Mouse (Mus musculus) midbrain, embryonic 12.5 days (tissue): Measurements from ENCODE around the gene Cacna1s. TPM values are rescaled to one million over a fixed set of nuclear protein-coding genes. Genes with fewer than 3 reads are reported as not detected.

Experiments
- ATAC-seq: fragments of 200-750 bp; cut with Nextera tagmentation; 2 replicates; pipeline ENCODE4 v1.8.0; 2017; ENCODE audit warnings: low read depth, moderate TSS enrichment, moderate library complexity; ENCODE audit not compliant: low FRiP score
- H3K27ac ChIP-seq: fragments of 300-500 bp; sonication (generic); replicated peaks from 2 replicates; pipeline ENCODE4 v1.5.1; 2016; ENCODE audit warnings: mild to moderate bottlenecking
- H3K27me3 ChIP-seq: fragments of 300-500 bp; sonication (generic); 2 replicates; pipeline ENCODE4 v1.6.1; 2016; ENCODE audit warnings: mild to moderate bottlenecking
- H3K36me3 ChIP-seq: fragments of 300-500 bp; sonication (generic); 2 replicates; pipeline ENCODE4 v1.6.1; 2016
- H3K4me1 ChIP-seq: fragments of 300-500 bp; sonication (generic); 2 replicates; pipeline ENCODE4 v1.6.1; 2016
- H3K4me2 ChIP-seq: fragments of 300-500 bp; sonication (generic); replicated peaks from 2 replicates; pipeline ENCODE4 v1.6.1; 2016; ENCODE audit warnings: mild to moderate bottlenecking, moderate library complexity
- H3K4me3 ChIP-seq: fragments of 300-500 bp; sonication (generic); 2 replicates; pipeline ENCODE4 v1.5.1; 2016; ENCODE audit warnings: mild to moderate bottlenecking
- H3K9ac ChIP-seq: fragments of 300-500 bp; sonication (generic); replicated peaks from 2 replicates; pipeline ENCODE4 v1.6.1; 2016; ENCODE audit warnings: mild to moderate bottlenecking, moderate library complexity
- H3K9me3 ChIP-seq: fragments of 300-500 bp; sonication (generic); 2 replicates; pipeline ENCODE4 v1.6.1; 2016; ENCODE audit warnings: mild to moderate bottlenecking
- WGBS: fragments of 180-500 bp; shearing (Covaris S2); methylation state at CpG from one replicate; pipeline ENCODE4 v1.1.7; 2016; 5-methylcytosine and 5-hydroxymethylcytosine counted together
- polyA plus RNA-seq: library from polyadenylated mRNA; unstranded; fragments of >200 nt; fragmentation: Nextera tagmentation; extraction: Ambion mirVana; gene quantifications from 2 replicates; pipeline ENCODE4 v1.2.1, GENCODE M21; 2016

Cacna1s gene
- polyA plus RNA-seq, 1 experiment from 2014 or later, result 0.26 TPM

DNA sequence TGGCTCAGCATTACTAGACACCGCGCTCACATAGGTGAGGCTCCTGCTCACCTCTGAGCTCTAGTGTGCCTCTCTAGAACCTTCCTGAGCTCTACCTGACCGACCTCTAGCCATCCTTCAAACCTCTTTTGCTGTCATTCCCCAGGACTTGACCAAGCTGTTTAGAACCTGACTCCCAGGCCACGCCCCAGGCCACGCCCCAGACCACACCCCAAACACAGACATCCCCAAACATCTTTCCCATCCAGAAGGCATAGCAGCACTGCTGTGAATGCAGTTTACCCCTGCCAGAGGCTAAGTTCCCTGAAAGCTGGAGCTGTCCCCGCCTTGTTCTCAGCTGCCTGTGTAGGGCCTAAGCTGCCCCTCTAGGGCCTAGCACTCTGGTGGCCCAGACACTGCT is 68.2 kb downstream of the Cacna1s start:
- peaks cover 13% of the 10 kb centered on the region for H3K4me1 ChIP-seq
- WGBS, result 52% methylated on average over 6 of the region's 6 CpGs
- no peaks in the 10 kb centered on the region for H3K27me3 ChIP-seq
- H3K9ac ChIP-seq, result no peak overlapping the region
- no peak for ATAC-seq
- H3K9me3 ChIP-seq, result no peaks in the 10 kb centered on the region
- no peaks in the 10 kb centered on the region for H3K36me3 ChIP-seq
- H3K4me2 ChIP-seq, result no peak overlapping the region
- no peak overlapping the region for H3K27ac ChIP-seq
- no peak overlapping the region for H3K4me3 ChIP-seq

DNA sequence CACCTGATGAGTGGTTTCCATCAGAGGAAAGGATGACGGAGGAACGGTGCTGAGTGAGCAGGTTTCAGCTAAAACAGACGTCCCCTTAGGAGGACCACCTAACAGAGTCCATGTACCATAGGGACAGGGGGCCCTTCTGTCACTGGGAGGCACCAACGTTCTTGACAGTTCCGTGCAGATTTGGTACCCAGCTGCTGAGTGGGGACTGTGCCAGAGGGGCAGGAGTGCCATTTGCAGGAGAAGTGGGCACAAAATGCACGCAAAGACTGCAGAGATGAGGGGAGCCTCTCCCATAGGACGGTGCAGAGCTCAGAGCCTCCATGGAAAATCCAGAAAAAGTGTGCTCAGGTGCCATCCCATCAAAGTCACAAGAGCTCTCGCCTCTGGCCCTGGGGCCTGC is 69.5 kb downstream of the Cacna1s start:
- Histone ChIP-seq H3K36me3 (no peaks in the 10 kb centered on the region), H3K27me3 (no peaks in the 10 kb centered on the region), H3K9me3 (no peaks in the 10 kb centered on the region), H3K4me3 (no peak overlapping the region), H3K4me1 (peaks cover 13% of the 10 kb centered on the region), H3K4me2 (no peak overlapping the region), H3K9ac (no peak overlapping the region), H3K27ac (no peak overlapping the region)
- no peak for ATAC-seq
- 86% methylated on average over 8 of the region's 8 CpGs for WGBS

DNA sequence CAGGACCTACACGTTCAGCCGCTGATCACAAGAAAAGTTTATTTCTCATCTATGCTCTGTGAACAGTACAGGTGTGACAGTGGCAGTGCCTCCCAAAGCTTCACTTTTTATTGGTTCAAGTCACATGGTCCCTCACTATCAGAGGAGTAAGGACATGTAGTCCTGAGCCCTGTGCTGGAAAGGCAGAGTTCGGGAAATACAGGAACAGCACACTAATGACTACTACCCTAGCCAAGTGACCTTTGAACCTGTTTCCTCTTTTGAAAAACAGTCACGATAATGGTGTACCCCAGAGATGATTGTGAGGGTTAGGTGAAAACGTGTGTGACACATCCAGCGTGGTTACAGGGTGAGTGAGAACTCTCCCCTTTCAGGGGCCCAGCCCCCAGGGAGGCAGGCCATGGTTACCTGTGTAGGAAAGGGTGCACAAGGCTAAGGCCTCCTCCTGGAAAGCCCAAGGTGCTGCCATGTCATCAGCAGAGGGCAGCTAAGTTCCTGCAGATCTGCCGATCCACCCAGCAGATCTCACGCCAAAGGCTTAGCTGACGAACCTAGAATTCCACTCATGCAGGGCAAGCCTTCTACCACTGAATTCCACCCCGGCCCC is 73.7 kb downstream of the Cacna1s start:
- H3K9me3 ChIP-seq, result no peaks in the 10 kb centered on the region
- peaks cover 18% of the 10 kb centered on the region for H3K4me1 ChIP-seq
- no peak overlapping the region for H3K4me2 ChIP-seq
- H3K27ac ChIP-seq, result no peak overlapping the region
- WGBS, result 88% methylated on average over 10 of the region's 10 CpGs
- H3K9ac ChIP-seq, result no peak overlapping the region
- no peaks in the 10 kb centered on the region for H3K36me3 ChIP-seq
- no peak for ATAC-seq
- H3K4me3 ChIP-seq, result no peak overlapping the region
- H3K27me3 ChIP-seq, result peaks cover 14% of the 10 kb centered on the region

DNA sequence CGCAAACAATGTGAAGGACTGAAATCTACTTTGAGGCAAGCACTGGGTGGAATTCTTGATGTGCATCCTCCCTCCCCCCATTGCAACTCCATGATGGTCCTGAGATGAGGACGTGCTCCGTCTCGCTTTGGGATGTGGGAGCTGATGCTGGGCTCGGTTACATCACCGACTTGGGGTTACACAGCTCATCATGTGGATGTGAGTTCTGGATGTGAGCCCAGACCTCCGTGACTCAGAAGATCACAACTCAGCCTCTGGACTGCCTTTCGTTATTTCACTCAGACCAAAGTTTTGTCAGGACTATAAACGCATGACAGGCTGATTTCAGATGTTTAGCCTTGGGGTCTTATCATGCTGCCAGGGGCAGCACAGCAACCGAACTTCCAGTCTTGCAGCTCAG is 74.3 kb downstream of the Cacna1s start:
- Histone ChIP-seq H3K27me3 (peaks cover 14% of the 10 kb centered on the region), H3K27ac (no peak overlapping the region), H3K9me3 (no peaks in the 10 kb centered on the region), H3K4me2 (no peak overlapping the region), H3K36me3 (no peaks in the 10 kb centered on the region), H3K9ac (no peak overlapping the region), H3K4me1 (peaks cover 20% of the 10 kb centered on the region), H3K4me3 (no peak overlapping the region)
- no peak for ATAC-seq
- 85% methylated on average over 10 of the region's 10 CpGs for WGBS

DNA sequence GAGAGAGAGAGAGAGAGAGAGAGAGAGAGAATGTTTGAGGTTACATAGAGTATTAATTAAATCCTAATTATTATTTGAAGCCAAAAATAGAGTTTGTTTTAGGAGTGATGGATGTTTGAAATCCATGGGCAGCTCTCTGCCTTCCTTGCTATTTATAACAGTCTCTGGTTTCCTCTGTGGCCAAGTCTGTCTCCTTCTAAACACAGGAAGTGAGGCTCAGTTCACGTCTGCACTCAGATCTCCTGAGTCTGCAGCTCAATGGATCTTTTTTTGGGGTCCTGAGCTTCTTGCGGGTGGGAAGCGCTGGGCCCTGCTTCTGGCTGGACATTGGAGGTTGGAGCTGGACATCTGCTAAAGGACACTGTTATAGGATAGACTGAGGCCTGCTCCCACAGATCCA is 75.3 kb downstream of the Cacna1s start:
- 73% methylated on average over 3 of the region's 3 CpGs for WGBS
- no peaks in the 10 kb centered on the region for H3K9me3 ChIP-seq
- H3K9ac ChIP-seq, result no peak overlapping the region
- H3K4me3 ChIP-seq, result no peak overlapping the region
- H3K36me3 ChIP-seq, result no peaks in the 10 kb centered on the region
- H3K27ac ChIP-seq, result no peak overlapping the region
- peaks cover 29% of the 10 kb centered on the region for H3K4me1 ChIP-seq
- ATAC-seq, result no peak
- H3K27me3 ChIP-seq, result peaks cover 20% of the 10 kb centered on the region
- no peak overlapping the region for H3K4me2 ChIP-seq

DNA sequence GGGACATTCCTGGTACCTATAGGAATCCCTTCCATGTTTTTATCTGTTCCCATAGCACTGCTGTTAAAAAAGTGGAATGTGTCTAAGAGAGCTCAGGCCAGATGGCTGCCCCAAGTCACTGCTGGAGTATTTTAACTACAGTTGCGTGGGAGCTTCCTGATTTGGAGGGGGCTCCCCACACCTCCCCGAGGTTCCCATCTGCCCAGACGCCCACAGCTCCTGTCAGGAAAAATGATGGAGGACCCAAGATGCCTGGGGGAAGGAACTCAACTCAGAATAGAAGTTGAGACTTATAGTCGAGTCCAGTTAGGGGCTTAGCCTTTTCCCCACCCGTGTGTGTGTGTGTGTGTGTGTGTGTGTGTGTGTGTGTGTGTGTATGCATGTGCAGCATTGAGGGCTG is 75.9 kb downstream of the Cacna1s start:
- Histone ChIP-seq H3K9ac (no peak overlapping the region), H3K27me3 (peaks cover 26% of the 10 kb centered on the region), H3K4me1 (peaks cover 34% of the 10 kb centered on the region), H3K36me3 (no peaks in the 10 kb centered on the region), H3K4me2 (no peak overlapping the region), H3K9me3 (no peaks in the 10 kb centered on the region), H3K4me3 (no peak overlapping the region), H3K27ac (no peak overlapping the region)
- 67% methylated on average over 5 of the region's 5 CpGs for WGBS
- no peak for ATAC-seq

DNA sequence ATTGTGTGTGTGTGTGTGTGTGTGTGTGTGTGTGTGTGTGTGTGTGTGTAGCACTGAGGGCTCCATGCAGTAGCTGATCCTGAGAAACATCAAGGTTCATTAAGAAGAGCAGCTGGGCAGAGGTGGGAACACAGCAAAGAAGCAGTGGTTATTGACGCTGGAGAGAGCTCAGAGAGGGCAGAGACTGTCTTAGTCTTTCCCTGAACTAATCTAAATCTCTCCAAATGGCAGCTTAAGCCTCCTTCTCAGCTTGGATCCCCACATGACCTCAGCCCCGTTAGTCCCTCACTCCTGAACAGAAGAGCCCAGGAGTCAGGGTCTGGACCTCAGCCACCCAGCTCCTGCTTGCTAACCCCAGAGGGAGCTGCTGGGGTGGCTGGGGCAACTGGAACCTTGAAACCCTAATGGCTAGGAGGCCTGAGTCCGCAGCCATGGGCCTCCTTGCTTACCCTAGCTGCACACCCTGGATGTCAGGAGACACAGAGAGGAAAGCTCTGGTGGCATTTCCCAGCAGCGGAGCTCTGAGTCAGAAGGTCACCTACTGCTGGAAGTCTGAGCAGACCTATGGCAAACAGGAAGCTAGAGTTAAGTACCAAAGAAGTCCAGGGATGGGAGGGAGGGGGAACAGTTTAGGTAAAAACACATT is 76.5 kb downstream of the Cacna1s start:
- ATAC-seq, result no peak
- Histone ChIP-seq H3K36me3 (no peaks in the 10 kb centered on the region), H3K4me2 (no peak overlapping the region), H3K27ac (no peak overlapping the region), H3K9me3 (no peaks in the 10 kb centered on the region), H3K9ac (no peak overlapping the region), H3K27me3 (peaks cover 32% of the 10 kb centered on the region), H3K4me3 (no peak overlapping the region), H3K4me1 (peaks cover 41% of the 10 kb centered on the region)
- 43% methylated on average over 4 of the region's 4 CpGs for WGBS

DNA sequence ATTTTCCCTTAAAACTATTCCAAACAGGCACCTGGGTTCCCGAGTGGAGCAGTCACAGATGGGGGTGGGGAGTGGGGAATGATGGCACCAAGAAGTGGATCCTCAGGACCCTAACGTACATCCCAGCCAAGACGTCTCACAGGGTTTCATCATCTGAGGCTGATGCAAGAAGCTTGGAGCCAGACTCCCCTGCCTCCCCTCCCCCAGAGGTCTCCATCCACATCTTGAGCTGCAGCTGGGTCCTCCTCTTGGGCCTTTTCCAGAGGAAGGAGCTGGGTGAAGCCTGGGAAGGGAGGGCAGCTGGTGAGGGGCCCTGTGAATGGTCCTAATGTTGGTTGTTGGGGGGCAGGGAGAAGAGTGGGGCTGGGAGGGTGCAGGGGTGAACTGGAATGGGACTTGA is 77.6 kb downstream of the Cacna1s start:
- no peaks in the 10 kb centered on the region for H3K36me3 ChIP-seq
- no peak for ATAC-seq
- peaks cover 51% of the 10 kb centered on the region for H3K4me1 ChIP-seq
- peaks cover 35% of the 10 kb centered on the region for H3K27me3 ChIP-seq
- no peaks in the 10 kb centered on the region for H3K9me3 ChIP-seq
- peak overlapping the region; percentile 88; the same call in 1 of the 2 replicates for H3K4me3 ChIP-seq
- 60% methylated on average over 3 of the region's 3 CpGs for WGBS
- H3K27ac ChIP-seq, result no peak overlapping the region
- peak overlapping the region; percentile 84 for H3K4me2 ChIP-seq
- no peak overlapping the region for H3K9ac ChIP-seq

DNA sequence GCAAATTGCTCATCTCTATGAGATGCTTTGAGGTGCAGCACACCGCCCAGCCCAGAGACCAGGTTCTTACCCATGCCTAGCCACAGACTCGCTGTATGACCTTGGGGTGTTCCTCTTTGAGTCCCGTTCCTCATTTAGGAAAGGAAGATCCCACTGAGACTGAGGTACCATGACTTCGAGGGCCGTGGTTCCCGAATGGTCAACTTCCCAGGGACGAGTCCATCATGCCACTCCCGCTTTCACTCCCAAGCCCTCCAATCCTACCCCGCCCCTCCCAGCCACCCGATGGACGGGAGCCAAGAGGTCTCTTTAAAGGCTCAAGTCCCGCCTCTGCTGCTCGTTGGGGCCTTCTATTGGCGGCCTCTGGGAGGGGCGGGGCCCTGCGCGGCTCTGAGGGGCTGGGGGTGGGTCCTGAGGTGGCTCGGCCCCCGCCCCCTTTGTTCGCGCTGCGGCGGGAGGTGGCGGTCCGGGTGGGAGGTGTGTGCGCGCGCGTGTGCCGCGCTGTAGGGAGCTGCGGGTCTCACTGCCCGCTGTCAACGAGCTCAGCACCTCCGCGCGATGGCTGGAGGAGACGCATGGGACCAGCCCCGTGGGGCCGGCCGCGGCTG is 78.5 kb downstream of the Cacna1s start, which contains the start of gene Kif21b:
Gene Kif21b (plus strand): TSS at position 439 of the 608 bp plus-strand sequence.
- peak; percentile 93 for ATAC-seq
- H3K4me3 ChIP-seq, result peak within 1 kb of the TSS; percentile 88
- peak within 1 kb of the TSS; percentile 90 for H3K27ac ChIP-seq
- WGBS, result under 1% methylated on average over 42 of the region's 42 CpGs
- H3K9ac ChIP-seq, result peak within 1 kb of the TSS; percentile 94
- peaks cover 55% of the 10 kb centered on the region for H3K4me1 ChIP-seq
- H3K4me2 ChIP-seq, result peak within 1 kb of the TSS; percentile 84
- H3K9me3 ChIP-seq, result no peaks in the 10 kb centered on the region
- peaks cover 39% of the 10 kb centered on the region for H3K27me3 ChIP-seq
- H3K36me3 ChIP-seq, result no peaks in the 10 kb centered on the region

DNA sequence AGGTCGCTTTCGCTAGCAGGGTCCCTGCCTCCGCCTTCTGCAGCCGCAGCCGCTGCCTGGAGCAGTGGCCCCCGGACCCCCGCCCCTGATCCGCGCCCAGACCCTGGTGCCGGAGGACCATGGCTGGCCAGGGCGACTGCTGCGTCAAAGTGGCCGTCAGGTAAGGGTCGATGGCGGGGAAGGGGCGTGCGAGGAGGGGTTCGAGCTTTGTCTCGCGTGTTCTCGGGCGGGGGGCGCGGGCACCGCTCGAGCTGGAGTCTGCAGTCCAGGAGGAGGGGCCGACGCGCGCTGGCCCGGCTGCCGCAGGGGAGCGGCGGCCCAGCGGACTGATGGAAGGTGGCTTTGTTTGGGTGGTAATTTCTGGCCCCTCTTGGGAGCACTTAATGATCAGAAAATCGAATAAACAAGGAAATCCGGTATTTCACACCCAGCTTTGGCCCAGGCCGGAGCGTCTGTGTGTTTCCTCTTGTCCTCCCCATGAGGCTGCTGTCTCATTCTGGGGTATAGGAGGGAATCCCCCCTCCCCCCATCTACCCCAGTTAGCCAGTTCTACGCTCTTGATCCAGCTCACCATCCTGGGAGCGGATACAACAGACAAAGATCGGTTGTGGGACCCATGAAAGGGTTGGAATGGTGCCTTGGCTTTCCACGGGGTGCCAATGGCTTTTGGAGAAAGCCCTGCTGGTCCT is 79.2 kb downstream of the Cacna1s start:
- peak overlapping the region; percentile 88 for H3K4me3 ChIP-seq
- H3K27me3 ChIP-seq, result peaks cover 43% of the 10 kb centered on the region
- peak overlapping the region; percentile 94 for H3K9ac ChIP-seq
- peaks cover 61% of the 10 kb centered on the region for H3K4me1 ChIP-seq
- under 1% methylated on average over 43 of the region's 43 CpGs for WGBS
- peak overlapping the region; percentile 84 for H3K4me2 ChIP-seq
- peak; percentile 57; the same call in 1 of the 2 replicates for ATAC-seq
- H3K36me3 ChIP-seq, result no peaks in the 10 kb centered on the region
- peak overlapping the region; percentile 90 for H3K27ac ChIP-seq
- no peaks in the 10 kb centered on the region for H3K9me3 ChIP-seq

DNA sequence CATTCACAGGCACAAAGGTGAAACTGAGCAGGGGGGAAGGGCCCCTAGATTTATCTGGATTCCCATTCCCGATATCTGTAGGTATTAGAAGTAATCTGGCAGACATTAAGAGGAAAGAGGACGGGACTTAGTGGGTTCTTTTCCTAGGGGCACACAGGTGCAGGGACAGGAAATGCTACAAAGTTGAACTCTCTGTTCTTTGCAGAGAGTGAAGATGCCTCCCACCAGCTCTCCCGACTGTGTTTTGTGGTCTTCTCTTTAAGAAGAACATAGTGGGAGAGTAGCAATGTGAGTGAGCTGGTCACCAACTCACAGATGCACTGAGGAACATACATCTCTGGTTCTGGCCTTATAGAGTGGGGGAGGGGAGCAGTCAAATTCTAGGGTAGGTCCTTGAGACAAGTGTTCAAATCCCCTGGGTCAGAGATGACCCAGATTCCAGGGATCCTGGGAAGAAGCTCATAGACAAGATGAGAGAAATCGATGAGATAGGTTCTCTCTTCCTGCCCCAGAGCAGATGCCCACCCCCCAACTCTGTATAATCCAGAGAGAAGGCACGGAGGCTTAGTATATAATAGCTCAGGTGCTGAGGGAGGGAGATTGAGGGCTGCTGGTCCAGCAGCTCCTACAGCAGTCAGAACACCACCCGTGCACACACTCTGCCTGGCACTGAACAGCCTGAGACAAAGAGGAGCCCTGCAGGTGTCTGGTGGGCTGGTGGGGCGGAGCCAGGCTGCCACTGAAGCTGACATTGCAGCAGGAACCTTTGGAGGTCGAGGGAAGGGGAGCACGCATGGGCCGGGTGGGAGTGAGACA is 80.0 kb downstream of the Cacna1s start:
- Histone ChIP-seq H3K27me3 (peaks cover 43% of the 10 kb centered on the region), H3K9me3 (no peaks in the 10 kb centered on the region), H3K27ac (peak overlapping the region; percentile 90), H3K4me3 (peak overlapping the region; percentile 88), H3K4me1 (peaks cover 69% of the 10 kb centered on the region), H3K9ac (peak overlapping the region; percentile 94), H3K4me2 (peak overlapping the region; percentile 84), H3K36me3 (no peaks in the 10 kb centered on the region)
- ATAC-seq, result no peak
- WGBS, result 30% methylated on average over 10 of the region's 10 CpGs
